ENCODE assay signal across 10 mouse cellular contexts in the genomic region with DNA sequence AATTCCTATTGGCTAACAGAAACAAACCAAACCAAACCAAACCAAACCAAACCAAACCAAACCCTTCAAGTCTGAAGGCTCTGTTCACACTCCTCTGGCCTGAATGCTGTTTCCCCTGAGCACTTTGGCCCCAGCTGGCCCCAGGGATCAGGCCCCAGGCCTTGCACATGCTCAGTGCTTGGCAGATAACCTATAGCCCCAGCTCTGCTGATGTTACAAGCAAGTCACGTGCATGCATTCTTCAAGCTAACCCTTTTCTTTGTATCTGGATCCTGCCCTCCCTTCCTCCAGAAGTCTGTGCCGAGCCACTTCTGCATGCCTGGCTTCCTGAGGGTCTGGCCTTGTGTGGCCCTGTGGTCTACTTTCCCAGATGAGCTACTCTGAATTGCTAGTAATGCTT. TPM values are rescaled to one million over a fixed set of nuclear protein-coding genes. Genes with fewer than 3 reads are reported as not detected.
DNase-seq lines count a peak whose midpoint lies in the region; ATAC-seq lines count a peak whose summit lies in the region.
"Had no signal": no experiment of that assay in that cellular context is flagged by ENCODE, and none has a peak within 500 bp of the region (broad histone marks: within the 10 kb centered on the region; RNA-seq: fewer than 3 reads in every experiment).

No protein-coding gene starts in this region.

- ATAC-seq in heart, embryonic 13.5 days (ENCODE audit: extremely low read depth, insufficient number of reproducible peaks, low FRiP score, low TSS enrichment), result no peak
- ATAC-seq in midbrain, embryonic 11.5 days (ENCODE audit: low FRiP score), result peak; percentile 70
- ATAC-seq in midbrain, embryonic 15.5 days (replicated peaks), result no peak
- ATAC-seq in heart, embryonic 16.5 days (replicated peaks; ENCODE audit: extremely low read depth, insufficient read depth, low FRiP score), result no peak

- H3K36me3 ChIP-seq in heart, embryonic 13.5 days, result peaks cover 4% of the 10 kb centered on the region; the same call in 1 of the 2 replicates
- H3K36me3 ChIP-seq in midbrain, embryonic 11.5 days (ENCODE audit: control insufficient read depth, insufficient read depth, low read length), result no peaks in the 10 kb centered on the region
- no peaks in the 10 kb centered on the region for H3K36me3 ChIP-seq in midbrain, embryonic 15.5 days (replicated peaks)
- H3K36me3 ChIP-seq in heart, embryonic 16.5 days (ENCODE audit: control insufficient read depth, insufficient read depth), result no peaks in the 10 kb centered on the region
- H3K36me3 ChIP-seq: neural tube, embryonic 12.5 days had no signal

- no peaks in the 10 kb centered on the region for H3K27me3 ChIP-seq in heart, embryonic 13.5 days (replicated peaks)
- H3K27me3 ChIP-seq in midbrain, embryonic 11.5 days (ENCODE audit: control insufficient read depth, insufficient read depth, low read length), result no peaks in the 10 kb centered on the region
- H3K27me3 ChIP-seq in midbrain, embryonic 15.5 days (replicated peaks), result no peaks in the 10 kb centered on the region
- H3K27me3 ChIP-seq in heart, embryonic 16.5 days (ENCODE audit: control insufficient read depth, insufficient read depth, low read length), result no peaks in the 10 kb centered on the region
- H3K27me3 ChIP-seq: neural tube, embryonic 12.5 days had no signal

- H3K4me3 ChIP-seq in heart, embryonic 13.5 days, result no peak overlapping the region
- H3K4me3 ChIP-seq in midbrain, embryonic 11.5 days (ENCODE audit: low read depth, low read length), result no peak overlapping the region
- no peak overlapping the region for H3K4me3 ChIP-seq in midbrain, embryonic 15.5 days
- H3K4me3 ChIP-seq in heart, embryonic 16.5 days (ENCODE audit: low read length), result no peak overlapping the region
- H3K4me3 ChIP-seq: neural tube, embryonic 12.5 days had no signal

- no peak for DNase-seq in heart, postnatal 36 days
- no peak for DNase-seq in midbrain, embryonic 11.5 days (ENCODE audit: low spot score, missing footprints)
- peak; percentile 85 for DNase-seq in yolk sac, embryonic 10.5 days (ENCODE audit: low spot score)
- no peak for DNase-seq in adrenal gland, adult (ENCODE audit: inconsistent age in 2 of 2, low spot score in 1 of 2)
- DNase-seq: adrenal gland, adult 2 months; cerebellum, adult 11 months had no signal

- peaks cover 54% of the 10 kb centered on the region for H3K4me1 ChIP-seq in heart, embryonic 13.5 days
- peaks cover 4% of the 10 kb centered on the region for H3K4me1 ChIP-seq in midbrain, embryonic 11.5 days (ENCODE audit: control insufficient read depth, insufficient read depth, low read length)
- peaks cover 9% of the 10 kb centered on the region for H3K4me1 ChIP-seq in midbrain, embryonic 15.5 days
- H3K4me1 ChIP-seq in heart, embryonic 16.5 days (ENCODE audit: control insufficient read depth, insufficient read depth, low read length), result peaks cover 42% of the 10 kb centered on the region

- H3K4me2 ChIP-seq in heart, embryonic 13.5 days, result no peak overlapping the region
- no peak overlapping the region for H3K4me2 ChIP-seq in midbrain, embryonic 11.5 days
- no peak overlapping the region for H3K4me2 ChIP-seq in midbrain, embryonic 15.5 days
- H3K4me2 ChIP-seq in heart, embryonic 16.5 days (ENCODE audit: low read depth, low read length), result no peak overlapping the region
- H3K4me2 ChIP-seq: neural tube, embryonic 12.5 days had no signal

- H3K27ac ChIP-seq in heart, embryonic 13.5 days (replicated peaks), result peak overlapping the region; percentile 33
- no peak overlapping the region for H3K27ac ChIP-seq in midbrain, embryonic 11.5 days (ENCODE audit: low read depth, low read length)
- H3K27ac ChIP-seq in midbrain, embryonic 15.5 days, result no peak overlapping the region
- H3K27ac ChIP-seq in heart, embryonic 16.5 days (ENCODE audit: low read length), result peak overlapping the region; percentile 38
- H3K27ac ChIP-seq: neural tube, embryonic 12.5 days had no signal

- no peaks in the 10 kb centered on the region for H3K9me3 ChIP-seq in heart, embryonic 13.5 days
- no peaks in the 10 kb centered on the region for H3K9me3 ChIP-seq in midbrain, embryonic 11.5 days (ENCODE audit: control insufficient read depth, low read length)
- no peaks in the 10 kb centered on the region for H3K9me3 ChIP-seq in midbrain, embryonic 15.5 days
- H3K9me3 ChIP-seq in heart, embryonic 16.5 days (replicated peaks; ENCODE audit: control insufficient read depth, low read length), result no peaks in the 10 kb centered on the region
- H3K9me3 ChIP-seq: neural tube, embryonic 12.5 days had no signal

- no peak overlapping the region for H3K9ac ChIP-seq in heart, embryonic 13.5 days
- H3K9ac ChIP-seq in midbrain, embryonic 11.5 days (ENCODE audit: low read length), result no peak overlapping the region
- H3K9ac ChIP-seq in midbrain, embryonic 15.5 days, result no peak overlapping the region
- H3K9ac ChIP-seq in heart, embryonic 16.5 days (ENCODE audit: low read length), result no peak overlapping the region
- H3K9ac ChIP-seq: neural tube, embryonic 12.5 days had no signal

- intact Hi-C loops in heart, postnatal 36 days (cut with DNase I), result no loop called here

- WGBS in heart, embryonic 13.5 days, result 9% methylated on average over 2 of the region's 2 CpGs
- 18% methylated on average over 2 of the region's 2 CpGs for WGBS in midbrain, embryonic 11.5 days
- 26% methylated on average over 2 of the region's 2 CpGs for WGBS in midbrain, embryonic 15.5 days
- 23% methylated on average over 2 of the region's 2 CpGs for WGBS in heart, embryonic 16.5 days

RNA-seq across cellular contexts. Expression of gene Gnpnat1, which starts 46.4 kb away (rescaled TPM):
- polyA plus RNA-seq in heart, embryonic 13.5 days (2015; fragmentation: Nextera tagmentation; extraction: Ambion mirVana), result 28.6 and 30.0 TPM in 2 replicates
- 10 to 100 TPM; 10.7 to 13.6 TPM for total RNA-seq in heart, postnatal 36 days (2021)
- polyA plus RNA-seq in midbrain, embryonic 11.5 days (2014; fragmentation: Nextera tagmentation; extraction: Ambion mirVana), result 42.7 and 46.6 TPM in 2 replicates
- 26.3 and 30.2 TPM in 2 replicates for polyA plus RNA-seq in midbrain, embryonic 15.5 days (2015; fragmentation: Nextera tagmentation; extraction: Ambion mirVana)
- polyA plus RNA-seq in heart, embryonic 16.5 days (2015; fragmentation: Nextera tagmentation; extraction: Ambion mirVana), result 22.6 and 23.6 TPM in 2 replicates

Comparison
In these comparisons a context has a peak if more than half of its experiments do, and no peak if none do; other contexts are left out.
1. H3K27ac ChIP-seq: peak in heart, embryonic 13.5 days (single experiment) and heart, embryonic 16.5 days (single experiment); none in midbrain, embryonic 11.5 days (single experiment) and midbrain, embryonic 15.5 days (single experiment).